Mouse (Mus musculus) monocyte, adult 5-6 weeks (primary cell): Measurements from ENCODE around the gene Mfap1b. TPM values are rescaled to one million over a fixed set of nuclear protein-coding genes. Genes with fewer than 3 reads are reported as not detected.
"Not testable (repeated sequence)": the region's sequence is repeated elsewhere in the genome, so short reads cannot be mapped to it uniquely, and the experiment has no call there.

ENCODE experiments used
- ATAC-seq: fragments of 153-309, 156-312 bp; replicated peaks from 2 replicates; pipeline ENCODE4 v1.8.0; 2017; ENCODE audit warnings: mild to moderate bottlenecking; ENCODE audit not compliant: low TSS enrichment, insufficient number of reproducible peaks, severe bottlenecking, poor library complexity, low FRiP score
- total RNA-seq: library from RNA; stranded (forward); fragments of 200-1000, 200-491, 200-594 nt; gene quantifications from 3 replicates; pipeline ENCODE4 v1.2.3, GENCODE M21; 2017

The Mfap1b gene
- total RNA-seq, 1 experiment from 2014 or later, result 99.0 TPM

DNA sequence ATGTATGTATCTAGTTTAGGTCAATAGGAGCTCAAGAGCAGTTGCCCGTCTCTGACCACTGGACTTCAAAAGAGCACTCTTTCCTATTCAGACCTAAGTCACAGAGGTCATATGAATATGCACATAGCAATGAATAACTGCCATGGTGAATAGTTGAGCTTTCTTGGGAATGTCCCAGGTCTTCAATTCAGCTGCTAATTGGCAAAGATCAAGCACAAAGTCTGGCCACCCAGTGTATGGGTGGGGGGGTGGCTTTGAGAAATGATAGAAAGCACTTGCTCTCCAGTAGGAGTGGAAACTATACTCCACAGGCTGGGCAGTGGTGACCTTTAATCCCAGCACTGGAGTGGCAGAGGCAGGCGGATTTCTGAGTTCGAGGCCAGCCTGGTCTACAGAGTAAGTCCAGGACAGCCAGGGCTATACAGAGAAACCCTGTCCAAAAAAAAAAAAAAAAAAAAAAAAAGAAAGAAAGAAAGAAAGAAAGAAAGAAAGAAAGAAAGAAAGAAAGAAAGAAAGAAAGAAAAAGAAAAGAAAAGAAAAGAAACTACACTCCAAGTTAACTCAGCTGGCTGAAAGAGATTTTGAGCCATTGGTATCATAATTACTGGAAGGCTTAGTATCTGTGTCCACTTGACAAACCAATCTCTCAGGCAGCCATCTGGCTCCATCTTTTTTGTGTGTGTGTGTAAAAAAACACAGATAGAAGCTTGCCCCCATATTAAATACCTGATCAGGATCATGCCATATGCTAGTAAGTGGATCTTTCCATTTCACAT, 3.8 kb upstream of the Mfap1b start:
- no peak for ATAC-seq

DNA sequence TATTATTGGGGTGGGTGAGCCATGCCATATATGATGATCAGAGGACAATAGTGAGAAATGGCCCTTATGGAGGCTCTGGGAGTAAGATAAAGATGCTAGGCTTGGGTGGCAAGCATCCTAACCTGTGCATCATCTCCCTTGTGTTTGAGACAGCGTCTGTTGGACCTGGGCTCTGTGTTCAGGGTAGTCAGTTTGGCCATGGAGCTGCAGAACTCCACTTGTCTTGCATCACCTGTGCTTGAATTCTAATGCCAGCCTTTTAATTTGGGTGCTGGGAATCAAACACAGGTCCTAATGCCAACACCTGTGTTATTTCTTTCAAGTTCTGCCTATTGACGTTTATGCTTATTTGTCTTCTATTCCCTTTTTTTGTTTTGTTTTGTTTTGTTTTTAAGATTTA, 1.4 kb upstream of the Mfap1b start:
- not testable (repeated sequence) for ATAC-seq

DNA sequence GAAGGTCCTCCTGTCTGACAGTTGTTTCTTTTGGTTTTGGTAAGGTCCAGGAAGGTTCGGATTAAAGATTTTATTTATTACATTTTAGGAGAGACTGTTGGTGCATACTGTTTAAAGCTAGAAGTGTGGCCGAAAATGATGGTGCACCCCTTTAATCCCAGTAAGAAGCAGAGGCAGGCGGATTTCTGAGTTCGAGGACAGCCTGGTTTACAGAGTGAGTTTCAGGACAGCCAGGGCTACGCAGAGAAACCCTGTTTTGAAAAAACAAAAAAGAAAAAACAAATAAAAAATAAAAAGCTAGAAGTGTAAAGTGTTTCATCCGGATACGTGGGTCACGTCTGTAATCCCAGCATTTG, 291 bp upstream of the Mfap1b start:
- ATAC-seq, result no peak

DNA sequence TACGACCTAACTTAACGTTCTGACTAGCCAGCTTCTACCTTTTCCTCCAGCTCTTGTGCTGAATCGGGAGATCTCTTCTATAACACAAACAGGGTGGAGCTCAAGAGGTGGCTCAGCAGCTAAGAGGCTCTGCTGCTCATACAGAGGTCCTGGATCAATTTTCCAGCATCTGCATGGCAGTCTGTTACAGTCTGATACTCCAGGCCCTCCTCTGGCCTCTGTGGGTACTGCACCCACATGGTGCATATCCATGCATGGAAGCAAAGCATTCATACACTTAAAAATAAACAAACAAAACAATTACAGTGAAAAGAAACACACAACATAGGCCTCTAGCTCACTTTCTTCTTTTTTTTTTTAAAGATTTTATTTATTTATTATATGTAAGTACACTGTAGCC, 1.1 kb downstream of the Mfap1b start:
- 0 out of 2 replicates have a peak, but pooled peaks have one; percentile 49 for ATAC-seq

DNA sequence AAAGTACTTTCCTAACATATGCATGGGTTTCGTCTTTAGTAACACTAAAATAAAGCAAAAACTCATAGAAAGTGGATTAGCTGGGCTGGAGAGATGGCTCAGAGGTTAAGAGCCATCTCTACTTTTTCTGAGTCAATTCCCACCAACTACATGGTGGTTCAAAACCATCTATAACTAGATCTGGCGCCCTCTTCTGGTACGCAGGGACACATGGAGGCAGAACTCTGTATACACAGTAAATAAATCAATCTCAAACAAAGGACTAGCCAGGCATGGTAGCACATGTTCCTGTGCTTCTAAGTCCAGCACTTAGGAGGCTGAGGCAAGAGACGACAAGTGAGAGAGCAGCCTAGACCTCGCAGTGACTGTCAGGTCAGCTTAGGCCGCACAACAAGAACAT, 4.9 kb downstream of the Mfap1b start:
- not testable (repeated sequence) for ATAC-seq

DNA sequence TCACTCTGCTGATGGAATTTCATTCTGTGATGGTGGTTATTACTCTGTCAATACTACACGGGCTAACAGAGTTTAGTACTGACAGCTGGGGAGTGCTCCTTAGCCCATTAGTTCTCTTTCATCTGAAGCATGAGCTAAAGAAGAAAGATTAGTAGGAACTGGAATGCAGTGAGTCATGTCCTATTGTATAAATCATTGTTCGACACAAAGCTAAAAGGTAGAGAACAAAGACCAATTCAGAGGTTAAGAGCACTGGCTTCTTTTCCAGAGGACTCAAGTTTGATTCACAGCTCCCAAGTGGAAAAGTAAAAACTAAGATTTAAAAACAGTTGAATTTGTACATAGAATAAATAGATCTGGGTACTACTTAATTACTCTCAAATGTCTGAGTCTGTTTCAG, 13.8 kb downstream of the Mfap1b start:
- no peak for ATAC-seq

DNA sequence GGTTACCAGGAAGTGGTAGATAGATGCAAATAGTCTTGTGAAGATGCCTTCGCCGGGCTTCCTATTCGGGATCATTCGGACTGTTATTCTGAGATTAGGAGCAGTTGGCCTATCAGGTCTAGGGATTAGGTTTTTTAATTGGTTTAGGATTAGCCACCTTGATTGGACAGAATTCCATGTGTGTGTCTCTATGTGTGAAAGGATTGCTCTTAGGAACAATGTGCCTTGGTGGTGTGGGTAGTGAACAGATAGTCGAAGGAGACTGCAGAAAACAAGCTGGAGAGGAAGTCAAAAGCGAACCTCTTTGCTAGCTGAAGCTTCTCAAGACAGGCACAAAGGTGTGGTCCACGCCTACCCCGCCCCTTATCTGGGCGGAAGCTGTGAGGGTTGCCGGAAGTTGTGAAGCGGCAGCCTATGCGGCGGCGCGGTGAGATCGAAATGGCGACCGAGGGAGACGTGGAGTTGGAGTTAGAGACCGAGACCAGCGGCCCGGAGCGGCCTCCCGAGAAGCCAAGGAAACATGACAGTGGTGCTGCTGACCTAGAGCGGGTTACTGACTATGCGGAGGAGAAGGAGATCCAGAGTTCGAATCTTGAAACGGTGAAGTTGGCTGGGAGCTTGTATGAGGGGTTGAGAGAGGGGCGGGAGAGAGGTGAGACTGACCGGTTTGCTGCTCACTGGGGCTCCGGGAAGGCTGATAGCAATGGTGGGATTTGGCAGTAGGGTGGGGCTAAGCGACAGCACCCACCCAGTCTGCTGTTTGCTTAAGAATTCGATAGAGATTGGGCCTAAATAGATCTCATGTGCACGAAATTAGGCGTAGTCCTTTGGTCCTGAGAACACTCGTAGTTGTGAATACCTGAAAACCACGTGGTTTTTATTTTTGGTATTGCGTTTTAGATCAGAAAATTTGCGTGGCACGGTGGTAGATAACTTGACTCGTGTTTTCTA, 16.9 kb downstream of the Mfap1b start, which contains the start of gene Serinc4:
Serinc4 (minus strand) TSS at position 90 of the 951 bp plus-strand sequence.
- peak; percentile 95 for ATAC-seq

DNA sequence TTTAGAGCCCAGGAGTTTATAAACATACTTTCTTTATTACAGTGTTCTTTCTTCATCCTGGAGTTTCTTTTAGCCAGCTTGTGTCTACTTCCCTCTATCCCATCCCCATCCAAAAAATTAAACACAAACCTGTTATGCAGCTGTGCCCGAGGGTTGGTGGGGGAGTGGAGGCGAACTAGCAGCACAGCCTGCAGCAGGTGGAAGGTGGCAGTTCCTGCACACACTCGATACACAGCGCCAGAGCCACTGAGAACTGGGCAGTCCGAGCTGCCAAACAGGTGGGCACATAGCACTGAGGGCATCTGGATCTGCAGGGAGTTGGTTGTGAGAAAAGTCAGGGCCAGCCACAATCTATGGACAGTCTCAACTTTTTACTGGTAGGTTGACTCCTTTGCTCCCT, 18.3 kb downstream of the Mfap1b start:
- ATAC-seq, result no peak

DNA sequence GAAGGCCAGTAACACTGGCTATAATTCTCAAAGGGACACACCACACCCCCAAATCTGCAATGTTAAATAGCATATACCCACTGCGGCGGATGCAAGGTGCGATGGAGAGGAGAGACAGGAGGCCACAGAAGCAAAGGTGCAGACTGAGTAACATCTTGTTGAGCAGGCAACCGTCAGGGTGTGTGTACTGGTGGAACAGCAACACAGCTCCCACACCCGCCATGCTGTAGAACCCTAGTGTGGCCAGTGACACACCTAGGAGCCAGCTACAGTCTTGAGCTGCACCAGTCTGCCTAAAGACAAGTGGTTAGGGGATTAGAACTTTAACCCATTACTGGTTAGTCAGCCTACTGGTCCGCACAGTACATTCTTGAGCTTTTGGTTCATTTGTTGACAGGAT, 19.9 kb downstream of the Mfap1b start:
- no peak for ATAC-seq

DNA sequence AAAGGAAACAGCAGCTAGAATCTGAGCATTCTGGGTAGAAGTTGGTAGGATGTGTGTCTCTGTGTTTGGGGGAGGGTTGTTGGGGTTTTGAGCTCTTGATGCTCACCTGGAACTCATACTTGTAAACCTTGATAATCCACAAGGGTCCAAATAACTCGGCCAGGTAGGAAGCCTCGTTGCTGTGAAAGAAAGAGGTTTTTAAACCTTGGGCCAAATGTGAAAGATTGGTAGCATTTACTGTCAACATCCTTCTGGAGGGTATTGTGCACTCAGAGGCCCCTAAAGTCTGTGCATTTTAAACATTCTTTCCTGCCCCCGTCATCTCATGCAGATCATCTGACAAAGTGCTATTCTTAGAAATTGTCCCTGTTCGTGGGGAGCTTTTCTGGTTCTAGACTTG, 20.9 kb downstream of the Mfap1b start, which contains the start of gene Hypk:
Hypk (plus strand) TSS at position 301 of the 400 bp plus-strand sequence.
- no peak for ATAC-seq

DNA sequence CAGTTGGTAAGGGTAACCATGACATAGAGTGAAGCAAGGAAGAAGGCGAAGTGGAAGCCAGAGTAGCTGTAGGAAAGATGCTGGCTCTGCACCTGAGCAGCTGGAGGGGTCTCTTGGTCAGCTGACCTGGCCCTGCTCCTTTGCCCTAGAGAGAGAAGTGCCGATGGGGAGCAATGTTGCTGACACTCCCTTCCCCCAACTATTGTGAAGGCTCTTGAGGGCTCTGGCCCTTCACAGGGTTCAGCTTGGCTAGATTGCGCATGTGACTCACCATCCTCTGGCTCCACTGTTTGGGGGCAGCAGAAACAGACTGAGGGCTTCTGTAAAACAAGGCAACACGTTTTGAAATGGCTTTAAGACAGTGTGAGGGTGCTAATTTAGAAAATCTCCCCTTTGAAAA, 21.5 kb downstream of the Mfap1b start:
- ATAC-seq, result no peak

DNA sequence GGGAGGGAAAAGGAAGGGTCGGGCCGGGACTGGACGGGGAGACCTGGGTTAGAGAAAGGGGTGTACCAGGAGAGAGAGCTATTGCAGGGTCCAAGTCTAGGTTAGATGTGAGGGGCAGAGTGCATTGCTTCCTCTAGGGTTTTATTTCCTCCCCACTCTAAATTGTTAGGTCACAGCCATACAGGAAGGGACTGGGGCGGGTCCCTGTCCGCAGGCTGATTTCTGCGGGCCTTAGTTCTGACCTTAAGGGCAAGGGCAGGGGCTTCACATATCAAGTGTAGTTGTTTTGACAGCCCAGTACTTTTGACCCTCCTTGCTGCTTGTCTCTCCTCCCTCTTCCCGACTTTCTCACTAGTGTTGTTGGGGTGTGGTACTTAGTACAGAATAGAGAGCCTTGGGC, 23.8 kb downstream of the Mfap1b start:
- ATAC-seq, result peak; percentile 16; the same call in 1 of the 2 replicates

DNA sequence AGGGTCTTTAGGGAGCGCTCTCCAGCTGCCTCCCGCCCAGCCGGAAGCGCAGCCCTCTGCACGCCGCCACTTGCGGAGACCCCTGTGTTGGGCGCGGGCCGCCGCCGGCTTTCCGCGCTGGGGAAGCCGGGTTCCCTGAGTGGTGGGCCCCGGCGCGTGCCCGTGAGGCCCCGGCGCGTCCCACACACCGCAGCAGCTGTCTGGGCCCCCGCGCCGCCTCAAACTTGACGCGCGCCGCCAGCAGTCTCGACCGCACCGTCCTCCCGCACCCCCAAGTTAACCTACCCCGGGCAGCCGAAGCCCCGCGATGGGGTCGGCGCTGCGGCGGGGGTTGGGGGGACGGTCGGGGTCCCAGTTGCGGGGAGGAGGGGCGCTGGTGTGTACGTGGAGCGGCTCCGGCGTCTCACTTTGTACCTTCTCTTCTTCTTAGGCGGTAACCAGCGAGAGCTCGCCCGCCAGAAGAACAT, 24.3 kb downstream of the Mfap1b start:
- ATAC-seq, result no peak

DNA sequence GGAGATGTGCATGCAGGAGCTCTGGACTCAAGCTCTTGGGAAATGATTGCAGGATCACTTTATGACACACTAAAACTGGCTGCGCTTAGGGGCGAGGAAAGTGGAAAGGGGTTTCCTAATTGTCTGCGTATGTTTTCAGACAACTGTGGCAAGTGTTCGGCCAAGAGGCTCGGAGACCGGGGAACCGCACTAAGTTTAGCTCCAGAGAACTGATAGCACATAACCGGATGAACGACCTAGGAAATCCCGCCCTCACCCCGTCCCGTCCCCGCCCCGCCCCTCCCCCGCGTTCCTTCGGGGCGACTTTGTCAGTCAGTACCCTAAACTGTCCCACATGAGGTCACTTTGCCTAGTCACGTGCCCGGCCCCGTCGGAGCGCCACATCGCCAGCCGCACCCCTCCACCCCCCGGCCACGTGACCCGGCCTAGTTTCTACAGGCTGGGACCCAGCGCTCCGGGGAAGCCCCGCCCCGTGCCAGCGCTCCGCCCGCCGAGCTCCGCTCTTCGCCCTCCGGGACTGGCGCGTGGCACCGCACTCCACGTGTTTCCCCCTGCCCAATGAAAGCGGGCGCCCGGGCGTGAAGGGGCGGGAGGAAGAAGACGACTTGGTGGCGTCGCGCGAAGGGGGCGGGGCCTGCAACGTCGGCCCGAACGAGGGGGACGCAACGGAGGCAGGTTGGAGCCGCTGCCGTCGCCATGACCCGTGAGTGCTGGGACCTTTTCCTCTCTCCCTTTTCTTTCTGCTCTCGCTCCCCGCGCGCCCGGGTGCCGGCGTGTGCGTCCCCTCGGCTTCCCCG, 24.9 kb downstream of the Mfap1b start, which contains the start of gene Serf2:
Serf2 (plus strand) TSS at position 457 of the 797 bp plus-strand sequence.
- ATAC-seq, result peak; percentile 83

DNA sequence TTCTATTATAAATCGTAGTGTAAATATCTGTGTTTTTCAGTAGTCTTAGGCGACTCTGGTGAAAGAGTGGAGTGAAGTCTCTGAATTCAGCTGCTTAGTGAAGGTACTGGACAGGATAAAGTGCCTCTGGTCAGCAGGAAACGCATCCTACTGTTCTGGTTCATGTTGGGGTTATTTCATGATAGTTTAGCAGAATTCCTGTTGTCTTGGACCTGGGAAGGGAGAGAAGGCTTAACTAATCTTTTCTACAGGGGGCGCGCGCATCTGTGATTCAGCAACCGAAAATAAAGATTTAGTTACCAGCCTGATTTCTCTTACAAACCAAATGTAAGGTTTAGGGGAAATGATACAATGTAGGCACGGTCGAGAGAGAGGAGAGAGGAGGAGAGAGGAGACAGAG, 25.7 kb downstream of the Mfap1b start:
- ATAC-seq, result no peak

DNA sequence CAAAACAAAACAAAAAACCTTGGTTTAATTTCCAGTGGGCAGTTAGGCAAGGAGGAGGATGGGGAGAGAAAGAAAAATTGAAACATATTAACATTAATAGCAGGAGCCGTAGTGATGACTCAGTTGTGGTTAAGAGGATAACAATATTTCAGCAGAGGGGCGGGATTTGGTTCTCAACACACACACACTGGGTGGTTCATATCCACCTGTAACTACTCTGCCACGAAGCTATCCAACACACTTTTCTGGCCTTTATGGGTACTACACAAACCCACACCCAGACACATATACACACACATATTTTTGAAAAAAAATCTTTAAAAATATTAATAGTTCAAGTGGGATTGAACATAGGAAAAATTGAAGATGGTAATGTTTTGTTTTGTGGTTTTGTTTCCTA, 26.9 kb downstream of the Mfap1b start:
- no peak for ATAC-seq

DNA sequence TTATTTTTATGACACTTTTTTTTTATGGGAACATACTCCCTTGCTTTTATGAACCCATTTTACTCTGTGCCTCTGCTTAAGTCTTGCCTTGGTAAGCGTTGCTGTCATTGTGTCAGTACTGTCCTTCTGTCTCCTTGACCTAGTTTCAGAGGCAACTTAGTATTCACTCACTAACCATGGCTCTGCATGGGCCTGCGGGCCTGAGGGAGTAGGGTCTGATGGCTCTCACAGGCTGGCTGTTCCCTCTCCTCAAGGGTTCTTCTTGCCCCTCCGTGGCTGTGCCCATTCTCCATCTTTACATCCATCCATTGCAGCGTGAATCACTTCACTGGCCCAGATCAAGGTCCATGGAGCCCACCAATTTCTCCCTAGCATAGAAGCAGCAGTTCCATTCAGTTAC, 27.4 kb downstream of the Mfap1b start:
- ATAC-seq, result no peak

DNA sequence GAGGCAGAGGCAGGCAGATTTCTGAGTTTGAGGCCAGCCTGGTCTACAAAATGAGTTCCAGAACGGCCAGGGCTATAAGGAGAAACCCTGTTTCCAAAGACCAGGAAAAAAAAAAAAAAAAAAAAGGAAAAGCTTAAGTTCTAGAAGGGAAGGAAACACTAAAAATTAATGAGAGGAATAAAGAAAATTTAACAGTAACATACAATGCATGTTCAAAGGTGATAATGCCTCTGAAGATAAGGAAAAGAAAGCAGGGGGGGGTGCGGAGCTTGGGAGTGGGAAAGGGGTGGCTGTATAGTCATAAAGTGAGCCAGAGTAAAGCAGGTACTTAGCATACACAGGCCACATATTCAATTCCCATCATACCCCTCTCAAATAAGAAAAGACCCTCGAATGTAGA, 28.8 kb downstream of the Mfap1b start:
- ATAC-seq, result no peak

DNA sequence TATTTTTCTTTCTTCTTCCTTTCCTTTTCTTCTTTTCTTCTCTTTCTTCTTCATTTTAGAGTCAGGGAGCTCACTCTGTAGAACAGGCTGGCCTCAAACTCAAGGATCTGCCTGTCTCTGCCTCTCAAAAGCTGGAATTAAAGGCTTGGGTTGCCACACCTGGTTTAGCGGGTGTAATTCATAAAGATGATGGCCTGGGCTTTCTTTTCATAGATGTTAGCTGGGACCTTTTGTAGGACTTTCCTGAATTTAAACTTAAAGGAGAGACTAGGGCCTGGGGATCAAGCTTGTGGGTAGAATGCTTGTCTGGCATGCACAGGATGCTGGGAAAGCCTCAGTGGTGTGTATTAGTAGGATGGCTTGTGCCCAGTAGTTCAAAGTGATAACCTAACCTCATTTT, 29.7 kb downstream of the Mfap1b start, which contains the start of gene Ell3:
Ell3 (minus strand) TSS at position 101 of the 400 bp plus-strand sequence.
- no peak for ATAC-seq
